Mouse (Mus musculus): ENCODE results near the gene AC109138.7. TPM values are rescaled to one million over a fixed set of nuclear protein-coding genes. Genes with fewer than 3 reads are reported as not detected.

The AC109138.7 gene
- polyA plus RNA-seq, 1 experiment = not detected

DNA sequence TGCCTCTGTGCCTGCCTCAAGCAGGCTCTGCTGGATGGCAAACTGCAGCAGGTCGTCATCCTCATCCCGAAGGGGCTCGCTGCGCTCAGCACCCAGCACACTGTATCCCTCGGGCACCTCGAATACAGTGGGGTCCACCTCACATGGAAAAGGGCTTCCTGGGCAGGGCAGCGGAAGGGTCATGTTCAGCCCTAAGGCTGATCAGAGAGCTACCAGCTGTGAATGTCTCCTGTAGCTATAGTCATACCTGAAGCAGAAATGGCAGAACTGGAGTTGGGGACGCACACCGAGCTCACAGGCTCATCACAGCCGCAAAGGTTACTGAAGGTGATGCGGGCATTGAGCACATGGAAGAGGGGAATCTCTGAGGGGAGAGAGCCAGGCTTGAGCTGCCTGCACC lies 56.8 kb downstream of the AC109138.7 start:
- Histone ChIP-seq H3K79me2 (ENCODE audit: control insufficient read depth, insufficient read depth) (no peaks in the 10 kb centered on the region), H3ac (ENCODE audit: control insufficient read depth, insufficient read length) (no peak overlapping the region), H3K36me3 (ENCODE audit: control insufficient read depth, insufficient read depth) (no peaks in the 10 kb centered on the region), H3K27me3 (ENCODE audit: control insufficient read depth, insufficient read depth, insufficient read length) (no peaks in the 10 kb centered on the region), H3K4me2 (ENCODE audit: low read depth) (no peak overlapping the region), H3K4me3 (no peak overlapping the region)
- TF ChIP-seq POLR2A (IDR thresholded peaks at IDR 0.05; ENCODE audit: insufficient read length, low read depth) (no peak), E2F4 (IDR thresholded peaks at IDR 0.05; ENCODE audit: insufficient read depth) (no peak), USF1 (IDR thresholded peaks at IDR 0.05; ENCODE audit: low read depth) (no peak), TCF3 (IDR thresholded peaks at IDR 0.05; ENCODE audit: insufficient read length, low read depth) (no peak), MYOD1 (IDR thresholded peaks at IDR 0.05; ENCODE audit: control insufficient read depth in 1 of 3, insufficient read length in 2 of 3, low read depth in 2 of 3) (no peak), CEBPB (IDR thresholded peaks at IDR 0.05; ENCODE audit: insufficient read depth, poor library complexity, severe bottlenecking) (no peak), TCF12 (IDR thresholded peaks at IDR 0.05; ENCODE audit: insufficient read depth, poor library complexity, severe bottlenecking) (no peak), SRF (IDR thresholded peaks at IDR 0.05; ENCODE audit: control insufficient read depth, insufficient read length, low read depth) (no peak), REST (IDR thresholded peaks at IDR 0.05; ENCODE audit: insufficient read depth, insufficient read length) (no peak), MAX (IDR thresholded peaks at IDR 0.05; ENCODE audit: low read depth) (no peak), POLR2AphosphoS2 (IDR thresholded peaks at IDR 0.05; ENCODE audit: insufficient read length, low read depth) (no peak), MYOG (IDR thresholded peaks at IDR 0.05; ENCODE audit: control insufficient read depth in 1 of 3, insufficient read depth in 1 of 3, insufficient read length in 2 of 3, low read depth in 2 of 3) (no peak)

DNA sequence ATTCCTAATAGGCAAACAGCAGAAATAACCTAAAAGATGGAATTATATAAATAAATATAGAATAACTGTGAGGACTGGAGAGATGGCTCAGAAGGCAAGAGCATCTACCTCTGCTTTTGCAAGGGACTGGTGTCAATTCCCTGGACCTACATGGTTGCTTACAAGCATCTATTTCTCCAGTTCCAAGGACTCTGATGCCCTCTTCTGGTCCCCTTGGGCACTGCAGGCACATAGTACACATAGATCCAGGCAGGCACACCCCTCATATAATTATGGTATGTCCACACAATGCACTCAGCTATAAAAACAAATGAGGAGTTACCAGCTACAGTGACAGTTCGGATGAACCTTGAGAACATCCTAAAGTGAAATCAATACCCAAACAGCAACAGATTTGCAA lies 65.3 kb downstream of the AC109138.7 start:
- Histone ChIP-seq H3K79me2 (ENCODE audit: control insufficient read depth, insufficient read depth) (no peaks in the 10 kb centered on the region), H3K27me3 (ENCODE audit: control insufficient read depth, insufficient read depth, insufficient read length) (no peaks in the 10 kb centered on the region), H3K36me3 (ENCODE audit: control insufficient read depth, insufficient read depth) (no peaks in the 10 kb centered on the region), H3K4me2 (ENCODE audit: low read depth) (no peak overlapping the region), H3K4me3 (no peak overlapping the region), H3ac (ENCODE audit: control insufficient read depth, insufficient read length) (no peak overlapping the region)
- no peak for TF ChIP-seq E2F4 (IDR thresholded peaks at IDR 0.05; ENCODE audit: insufficient read depth)
- TF ChIP-seq MYOG (IDR thresholded peaks at IDR 0.05; ENCODE audit: control insufficient read depth in 1 of 3, insufficient read depth in 1 of 3, insufficient read length in 2 of 3, low read depth in 2 of 3) = no peak
- no peak for TF ChIP-seq CEBPB (IDR thresholded peaks at IDR 0.05; ENCODE audit: insufficient read depth, poor library complexity, severe bottlenecking)
- TF ChIP-seq USF1 (IDR thresholded peaks at IDR 0.05; ENCODE audit: low read depth) = no peak
- TF ChIP-seq SRF (IDR thresholded peaks at IDR 0.05; ENCODE audit: control insufficient read depth, insufficient read length, low read depth) = no peak
- TF ChIP-seq TCF3 (IDR thresholded peaks at IDR 0.05; ENCODE audit: insufficient read length, low read depth) = no peak
- TF ChIP-seq MAX (IDR thresholded peaks at IDR 0.05; ENCODE audit: low read depth) = no peak
- TF ChIP-seq POLR2AphosphoS2 (IDR thresholded peaks at IDR 0.05; ENCODE audit: insufficient read length, low read depth) = no peak
- TF ChIP-seq REST (IDR thresholded peaks at IDR 0.05; ENCODE audit: insufficient read depth, insufficient read length) = no peak

DNA sequence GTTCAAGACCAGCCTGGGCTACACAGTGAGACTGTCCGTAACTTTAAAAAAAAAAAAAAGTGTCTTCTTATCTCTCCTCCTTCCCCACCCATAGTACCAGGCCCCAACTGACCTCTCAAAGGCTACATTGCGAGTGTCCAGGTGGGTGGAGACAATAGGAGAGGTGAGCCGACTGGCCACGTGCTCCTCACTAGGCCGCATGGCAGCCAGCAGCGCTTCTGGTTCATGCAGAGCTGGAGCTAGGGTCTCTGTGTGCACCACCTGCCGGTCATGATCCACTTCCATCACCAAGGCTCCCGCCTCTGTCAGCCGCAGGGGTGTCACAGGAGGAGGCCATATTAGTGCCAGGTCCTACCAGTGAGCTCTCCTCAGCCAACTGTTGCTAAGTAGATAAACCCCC lies 66.3 kb downstream of the AC109138.7 start:
- TF ChIP-seq MYOD1 (IDR thresholded peaks at IDR 0.05; ENCODE audit: control insufficient read depth in 1 of 3, insufficient read length in 2 of 3, low read depth in 2 of 3) = no peak
- no peak for TF ChIP-seq USF1 (IDR thresholded peaks at IDR 0.05; ENCODE audit: low read depth)
- no peak for TF ChIP-seq POLR2A (IDR thresholded peaks at IDR 0.05; ENCODE audit: insufficient read length, low read depth)
- no peak for TF ChIP-seq CEBPB (IDR thresholded peaks at IDR 0.05; ENCODE audit: insufficient read depth, poor library complexity, severe bottlenecking)
- no peak for TF ChIP-seq E2F4 (IDR thresholded peaks at IDR 0.05; ENCODE audit: insufficient read depth)
- no peak for TF ChIP-seq SRF (IDR thresholded peaks at IDR 0.05; ENCODE audit: control insufficient read depth, insufficient read length, low read depth)
- no peak for TF ChIP-seq TCF12 (IDR thresholded peaks at IDR 0.05; ENCODE audit: insufficient read depth, poor library complexity, severe bottlenecking)
- Histone ChIP-seq H3K4me2 (ENCODE audit: low read depth) (no peak overlapping the region), H3K4me3 (no peak overlapping the region), H3K36me3 (ENCODE audit: control insufficient read depth, insufficient read depth) (no peaks in the 10 kb centered on the region), H3K27me3 (ENCODE audit: control insufficient read depth, insufficient read depth, insufficient read length) (no peaks in the 10 kb centered on the region), H3ac (ENCODE audit: control insufficient read depth, insufficient read length) (no peak overlapping the region), H3K79me2 (ENCODE audit: control insufficient read depth, insufficient read depth) (no peaks in the 10 kb centered on the region)

Other genes with a start within 250 kb of the AC109138.7 start
- 0.11 TPM for gene Aldh3b2, start 242.0 kb upstream of the AC109138.7 start, polyA plus RNA-seq (2012; fragmentation: generic; extraction: Trizol)
- 6.3 TPM for gene Acy3, start 227.8 kb upstream of the AC109138.7 start, polyA plus RNA-seq (2012; fragmentation: generic; extraction: Trizol)
- 0.04 TPM for gene Tbx10, start 221.6 kb upstream of the AC109138.7 start, polyA plus RNA-seq (2012; fragmentation: generic; extraction: Trizol)
- gene Nudt8, start 213.8 kb upstream of the AC109138.7 start, polyA plus RNA-seq (2012; fragmentation: generic; extraction: Trizol) = 36.9 TPM
- gene Gm49405, start 213.7 kb upstream of the AC109138.7 start, polyA plus RNA-seq (2012; fragmentation: generic; extraction: Trizol) = 0.50 TPM
- gene Doc2g, start 211.0 kb upstream of the AC109138.7 start, polyA plus RNA-seq (2012; fragmentation: generic; extraction: Trizol) = 2.5 TPM
- 405 TPM for gene Ndufv1, start 201.6 kb upstream of the AC109138.7 start, polyA plus RNA-seq (2012; fragmentation: generic; extraction: Trizol)
- 768 TPM for gene Gstp1, start 176.4 kb upstream of the AC109138.7 start, polyA plus RNA-seq (2012; fragmentation: generic; extraction: Trizol)
- gene Gstp2, start 168.3 kb upstream of the AC109138.7 start, polyA plus RNA-seq (2012; fragmentation: generic; extraction: Trizol) = 6.7 TPM
- gene Gstp3, start 154.8 kb upstream of the AC109138.7 start, polyA plus RNA-seq (2012; fragmentation: generic; extraction: Trizol) = 0.25 TPM
- gene Cabp2, start 132.8 kb upstream of the AC109138.7 start, polyA plus RNA-seq (2012; fragmentation: generic; extraction: Trizol) = not detected
- 148 TPM for gene Cdk2ap2, start 117.2 kb upstream of the AC109138.7 start, polyA plus RNA-seq (2012; fragmentation: generic; extraction: Trizol)
- gene Pitpnm1, start 114.4 kb upstream of the AC109138.7 start, polyA plus RNA-seq (2012; fragmentation: generic; extraction: Trizol) = 42.3 TPM
- gene Aip, start 88.5 kb upstream of the AC109138.7 start, polyA plus RNA-seq (2012; fragmentation: generic; extraction: Trizol) = 250 TPM
- not detected for gene Gpr152, start 74.6 kb upstream of the AC109138.7 start, polyA plus RNA-seq (2012; fragmentation: generic; extraction: Trizol)
- 0.10 TPM for gene Cabp4, start 70.3 kb upstream of the AC109138.7 start, polyA plus RNA-seq (2012; fragmentation: generic; extraction: Trizol)
- 238 TPM for gene Coro1b, start 65.7 kb upstream of the AC109138.7 start, polyA plus RNA-seq (2012; fragmentation: generic; extraction: Trizol)
- 4.9 TPM for gene Ptprcap, start 60.8 kb upstream of the AC109138.7 start, polyA plus RNA-seq (2012; fragmentation: generic; extraction: Trizol)
- 42.0 TPM for gene Rps6kb2, start 51.0 kb upstream of the AC109138.7 start, polyA plus RNA-seq (2012; fragmentation: generic; extraction: Trizol)
- 8.2 TPM for gene Carns1, start 38.9 kb upstream of the AC109138.7 start, polyA plus RNA-seq (2012; fragmentation: generic; extraction: Trizol)
- 0.67 TPM for gene Tbc1d10c, start 23.1 kb upstream of the AC109138.7 start, polyA plus RNA-seq (2012; fragmentation: generic; extraction: Trizol)
- 702 TPM for gene Ppp1ca, start 22.3 kb upstream of the AC109138.7 start, polyA plus RNA-seq (2012; fragmentation: generic; extraction: Trizol)
- gene Rad9a, start 12.7 kb upstream of the AC109138.7 start, polyA plus RNA-seq (2012; fragmentation: generic; extraction: Trizol) = 16.7 TPM
- gene Clcf1, start 119 bp upstream of the AC109138.7 start, polyA plus RNA-seq (2012; fragmentation: generic; extraction: Trizol) = 11.5 TPM
- 166 TPM for gene Pold4, start 17.5 kb downstream of the AC109138.7 start, polyA plus RNA-seq (2012; fragmentation: generic; extraction: Trizol)
- gene Ssh3, start 54.8 kb downstream of the AC109138.7 start, polyA plus RNA-seq (2012; fragmentation: generic; extraction: Trizol) = 0.17 TPM
- gene Ankrd13d, start 68.8 kb downstream of the AC109138.7 start, polyA plus RNA-seq (2012; fragmentation: generic; extraction: Trizol) = 1.7 TPM
- gene Grk2, start 91.9 kb downstream of the AC109138.7 start, polyA plus RNA-seq (2012; fragmentation: generic; extraction: Trizol) = 56.3 TPM
- gene Kdm2a, start 183.9 kb downstream of the AC109138.7 start, polyA plus RNA-seq (2012; fragmentation: generic; extraction: Trizol) = 20.3 TPM
- gene Rhod, start 225.1 kb downstream of the AC109138.7 start, polyA plus RNA-seq (2012; fragmentation: generic; extraction: Trizol) = 51.1 TPM